Mouse (Mus musculus) CH12.LX (cell line): ENCODE results near the gene Gtf3c5.
A peak's percentile ranks its signal among the peaks of the same experiment; 100 is the strongest.

Source experiments
- CTCF ChIP-seq, 2 experiments: IDR thresholded peaks in 1 of 2; conservative IDR thresholded peaks in 1 of 2; 2 replicates each; pipeline ENCODE4 v1.5.1; 2011 to 2012; ENCODE audit warnings: low read depth in 2 of 2, low read length in 2 of 2, improper control_type of control experiment in 1 of 2, inconsistent platforms in 1 of 2, mild to moderate bottlenecking in 1 of 2, moderate library complexity in 1 of 2
- EP300 ChIP-seq: IDR thresholded peaks from 2 replicates; pipeline ENCODE4 v1.6.1; 2011; ENCODE audit warnings: low read length, improper control_type of control experiment
- GABPA ChIP-seq: IDR thresholded peaks from 2 replicates; pipeline ENCODE4 v1.6.1; 2012; ENCODE audit warnings: low read depth, low read length, improper control_type of control experiment, inconsistent platforms; ENCODE audit not compliant: insufficient replicate concordance
- POLR2A ChIP-seq: IDR thresholded peaks from 2 replicates; pipeline ENCODE4 v1.6.1; 2011; ENCODE audit warnings: low read depth, mild to moderate bottlenecking, improper control_type of control experiment, low read length
- RCOR1 ChIP-seq: conservative IDR thresholded peaks from 2 replicates; pipeline ENCODE4 v1.6.1; 2012; ENCODE audit warnings: low read depth, mild to moderate bottlenecking, inconsistent platforms, low read length, improper control_type of control experiment
- SIN3A ChIP-seq: IDR thresholded peaks from 2 replicates; pipeline ENCODE4 v1.6.1; 2012; ENCODE audit warnings: low read length, improper control_type of control experiment, inconsistent platforms
- USF1 ChIP-seq: IDR thresholded peaks from 2 replicates; pipeline ENCODE4 v1.6.1; 2014; ENCODE audit warnings: low read depth, mild to moderate bottlenecking, inconsistent platforms, low read length, improper control_type of control experiment
- ZKSCAN1 ChIP-seq: IDR thresholded peaks from 2 replicates; pipeline ENCODE4 v1.6.1; 2012; ENCODE audit warnings: low read depth, inconsistent platforms, low read length, improper control_type of control experiment, borderline replicate concordance

DNA sequence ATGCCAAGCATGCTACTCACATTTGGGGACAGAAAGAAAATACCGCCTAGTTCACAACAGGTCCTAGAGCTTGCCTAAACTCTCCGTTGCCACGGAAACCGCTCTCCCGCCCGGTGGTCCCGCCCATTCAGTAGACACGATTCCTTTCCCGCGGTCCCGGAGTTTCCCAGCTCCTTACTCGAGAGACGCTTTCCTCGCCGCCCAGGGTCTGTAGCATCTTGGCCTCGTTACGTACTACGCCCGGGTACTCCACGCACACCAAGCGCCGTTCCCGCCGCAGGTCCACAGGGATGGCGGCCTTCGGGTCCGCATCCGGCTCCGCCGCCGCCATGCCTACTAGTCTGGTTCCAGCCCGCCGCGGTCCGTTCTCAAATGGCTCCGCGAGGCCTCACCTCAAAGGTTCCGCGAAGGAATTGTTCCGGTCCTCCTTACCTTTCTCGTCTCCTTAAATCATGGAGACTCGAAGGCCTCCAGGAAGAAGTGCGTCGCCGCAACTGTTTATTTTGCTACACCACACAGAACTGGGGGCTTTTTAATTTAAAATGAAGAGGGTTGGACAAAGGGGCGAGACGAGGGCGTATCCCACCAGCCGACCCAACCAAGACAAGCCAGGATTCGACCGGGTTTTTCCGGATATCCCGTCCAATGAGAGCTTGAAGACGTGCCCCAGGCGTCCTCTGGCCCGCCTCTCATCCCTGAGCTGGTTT, 751 bp downstream of the Gtf3c5 start:
- TF ChIP-seq CTCF (conservative IDR thresholded peaks at IDR 0.05 in 1 of 2, IDR thresholded peaks at IDR 0.05 in 1 of 2; ENCODE audit: low read depth in 2 of 2, low read length in 2 of 2): 0 out of 4 replicates have a peak, but pooled peaks of 1 of the 2 experiments have one; percentile 2
- peak; percentile 73 for TF ChIP-seq POLR2A
- TF ChIP-seq USF1: no peak
- peak; percentile 19; the same call in 1 of the 2 replicates for TF ChIP-seq ZKSCAN1
- TF ChIP-seq EP300: no peak
- TF ChIP-seq GABPA: no peak; the same call in 1 of the 2 replicates
- peak; percentile 99 for TF ChIP-seq SIN3A
- no peak for TF ChIP-seq RCOR1
